Mouse (Mus musculus): Measurements from ENCODE around the gene Mylpf.
"Not testable (repeated sequence)": the region's sequence is repeated elsewhere in the genome, so short reads cannot be mapped to it uniquely, and the experiment has no call there.

Mylpf gene

DNA sequence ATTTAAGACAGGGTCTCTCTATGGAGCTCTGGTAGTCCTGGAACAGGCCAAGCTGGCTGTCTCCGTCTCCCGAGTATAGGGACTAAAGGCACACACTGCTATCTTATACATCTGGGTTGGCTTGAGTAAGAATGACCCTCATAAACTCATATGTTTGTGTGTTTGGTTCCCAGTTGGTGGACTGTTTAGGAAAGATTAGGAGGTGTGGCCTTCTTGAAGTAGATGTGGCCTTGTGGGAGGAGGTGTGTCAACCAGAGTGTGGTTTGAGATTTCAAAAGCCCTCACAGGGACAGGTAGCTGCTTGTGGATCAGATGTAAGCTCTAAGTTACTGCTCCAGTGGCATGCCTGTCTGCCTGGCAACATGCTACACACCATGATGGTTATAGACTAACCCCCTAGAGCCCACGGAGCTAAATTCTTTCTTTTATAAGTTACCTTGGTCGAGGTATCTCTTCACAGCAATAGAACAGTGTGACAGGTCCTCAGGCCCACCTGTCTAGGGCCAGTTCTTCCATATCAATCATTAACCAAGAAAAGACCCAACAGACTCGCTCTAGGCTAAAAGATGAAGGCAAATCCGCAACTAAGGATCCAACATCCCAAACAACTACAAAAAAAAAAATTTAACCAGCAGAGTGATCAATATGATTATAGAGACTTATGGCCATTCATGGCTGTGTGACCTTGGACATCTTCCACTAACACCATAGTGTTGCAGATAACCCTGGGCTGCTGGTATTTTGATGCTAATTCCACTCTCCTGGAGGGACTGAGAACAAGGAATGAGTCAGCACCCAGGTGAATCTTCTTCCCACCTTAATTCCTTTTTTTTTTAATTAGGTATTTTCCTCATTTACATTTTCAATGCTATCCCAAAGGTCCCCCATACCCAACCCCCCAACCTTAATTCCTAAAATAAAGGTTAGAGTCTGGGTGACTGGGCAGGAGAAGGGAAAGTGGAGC is 15.1 kb downstream of the Mylpf start:
- ATAC-seq (ENCODE audit: insufficient number of reproducible peaks, low FRiP score, low TSS enrichment): no peak

- no peak for ATAC-seq (ENCODE audit: insufficient number of reproducible peaks, low FRiP score, low TSS enrichment)
Measured at GRCm38 (mm10) chr7:127224616-127225015, 15.9 kb downstream of the Mylpf start.

DNA sequence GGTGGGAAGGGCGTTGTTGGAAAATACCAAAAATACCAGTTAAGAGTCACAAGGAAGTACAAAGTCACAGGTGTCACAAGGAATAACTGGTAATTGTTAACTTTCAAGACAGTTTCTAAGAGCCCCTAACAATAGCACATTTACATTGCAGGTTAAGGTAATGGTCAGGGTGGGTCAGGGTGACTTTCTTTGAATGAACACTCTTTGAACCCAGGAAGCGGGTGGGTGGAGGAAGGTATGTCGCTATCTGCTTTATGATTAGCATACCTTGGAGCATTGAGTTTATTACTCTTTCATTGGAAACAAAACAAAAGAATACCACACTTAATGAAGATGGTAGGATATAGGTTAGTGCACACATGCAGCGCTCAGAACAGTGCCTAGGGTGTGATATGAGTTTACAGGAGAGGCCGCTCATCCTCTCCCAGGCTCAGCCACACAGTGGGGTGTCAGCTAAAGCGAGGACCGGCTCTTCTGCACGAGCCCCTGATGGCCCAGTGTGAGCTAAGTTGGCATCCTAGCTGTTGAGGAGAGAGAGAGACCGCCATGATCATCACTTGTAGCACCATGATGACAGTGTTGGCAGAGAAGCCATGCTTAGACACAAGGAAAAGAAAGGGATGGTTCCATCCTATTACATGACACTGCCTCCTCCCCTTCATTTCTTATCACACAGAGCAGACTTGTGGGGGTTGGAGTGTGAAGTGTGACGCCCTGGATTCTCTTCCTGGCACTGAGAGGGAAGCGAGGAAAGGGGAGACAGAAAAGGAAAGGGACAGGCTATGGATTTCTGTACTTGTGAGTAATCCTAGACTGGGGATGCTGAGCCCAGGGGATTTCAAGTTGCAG is 16.7 kb downstream of the Mylpf start:
- no peak for ATAC-seq (ENCODE audit: insufficient number of reproducible peaks, low FRiP score, low TSS enrichment)

GRCm38 (mm10) chr7:127228615-127229303 is 20.1 kb downstream of the Mylpf start:
- ATAC-seq (ENCODE audit: insufficient number of reproducible peaks, low FRiP score, low TSS enrichment): no peak

GRCm38 (mm10) chr7:127231376-127231775 is 22.7 kb downstream of the Mylpf start:
- ATAC-seq (ENCODE audit: insufficient number of reproducible peaks, low FRiP score, low TSS enrichment): no peak

GRCm38 (mm10) chr7:127231826-127232621 is 23.3 kb downstream of the Mylpf start:
- no peak for ATAC-seq (ENCODE audit: insufficient number of reproducible peaks, low FRiP score, low TSS enrichment)

DNA sequence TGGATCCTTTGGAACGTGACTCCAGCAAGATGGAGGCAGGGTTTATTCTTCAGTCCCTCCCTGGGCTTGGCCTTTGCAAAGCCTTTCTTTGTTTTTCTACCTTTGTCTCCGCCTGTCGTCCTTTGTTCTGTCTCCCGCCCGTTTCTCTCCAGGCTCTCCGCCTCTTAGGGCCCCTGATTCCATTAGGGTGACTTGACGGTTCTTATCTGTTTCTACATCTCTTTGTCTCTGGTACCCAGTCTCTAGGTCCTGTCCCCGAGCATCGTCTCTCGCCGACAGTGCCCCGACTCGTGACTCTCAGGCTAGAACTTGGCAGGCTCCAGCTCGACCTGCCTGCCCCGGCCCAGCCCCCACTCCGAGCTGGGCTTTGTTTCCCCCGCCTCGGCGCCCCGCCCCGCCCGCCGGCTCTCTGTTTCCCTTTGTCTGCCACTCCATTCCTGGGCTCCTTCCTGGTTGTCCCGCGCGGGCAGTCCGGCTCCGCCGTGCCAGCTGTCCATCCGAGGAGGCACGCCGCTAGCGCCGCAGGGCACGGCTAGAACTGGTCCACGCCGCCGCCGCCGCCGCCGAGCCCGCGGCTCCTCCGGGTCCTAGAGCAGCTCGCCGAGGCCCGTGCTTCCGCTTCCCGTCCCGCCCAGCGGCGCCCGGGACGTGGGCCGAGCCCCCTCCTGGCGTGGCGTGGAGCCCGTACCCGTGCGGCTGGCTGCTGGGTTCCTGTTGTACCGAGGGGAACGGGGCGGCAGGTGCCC is 24.1 kb downstream of the Mylpf start, which contains the start of the genes Zfp553 and Sept1:
Zfp553 (plus strand) TSS at position 440 of the 746 bp plus-strand sequence.
Sept1 (minus strand) TSS at position 509 of the 746 bp plus-strand sequence.
- ATAC-seq (ENCODE audit: insufficient number of reproducible peaks, low FRiP score, low TSS enrichment): peak; percentile 85; the same call in 1 of the 2 replicates

DNA sequence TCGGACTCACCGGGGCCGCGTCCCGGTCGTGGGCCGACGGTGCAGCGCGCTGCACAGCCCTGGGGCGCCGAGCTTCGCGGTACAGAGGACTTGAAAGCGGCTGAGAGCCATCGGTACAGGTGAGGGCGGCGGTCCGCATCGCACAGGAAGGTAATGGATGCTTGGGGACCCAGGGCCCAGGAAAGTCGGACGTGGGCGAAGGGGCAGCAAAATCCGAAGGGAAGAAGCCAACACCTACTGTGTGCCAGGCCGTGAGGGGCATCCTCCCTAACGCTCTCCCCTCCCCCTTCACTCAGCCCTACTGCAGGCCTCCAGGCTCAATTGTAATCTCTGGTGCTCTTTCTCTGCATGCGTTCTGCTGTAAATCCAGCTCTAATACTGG is 24.7 kb downstream of the Mylpf start:
- peak; percentile 46; the same call in 1 of the 2 replicates for ATAC-seq (ENCODE audit: insufficient number of reproducible peaks, low FRiP score, low TSS enrichment)

DNA sequence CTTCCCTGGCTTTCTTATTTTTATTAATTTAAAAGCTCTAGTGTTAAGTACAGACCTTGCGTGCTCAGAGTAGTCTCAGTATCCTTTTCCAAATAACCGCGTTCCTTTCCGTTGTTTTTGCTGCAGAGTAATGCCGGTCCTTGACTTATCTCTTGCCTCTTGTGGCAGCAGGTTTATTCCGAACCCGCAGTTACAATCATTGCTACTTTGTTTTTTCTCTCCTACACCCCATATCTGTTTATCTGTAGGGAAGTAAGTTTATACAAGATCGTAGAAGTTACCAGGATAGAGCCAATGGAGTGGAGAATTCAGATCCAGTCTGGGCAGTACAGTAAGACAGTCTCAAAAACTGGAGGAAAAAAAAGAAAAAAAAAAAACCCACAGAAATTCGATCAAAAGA is 25.1 kb downstream of the Mylpf start:
- ATAC-seq (ENCODE audit: insufficient number of reproducible peaks, low FRiP score, low TSS enrichment): no peak

DNA sequence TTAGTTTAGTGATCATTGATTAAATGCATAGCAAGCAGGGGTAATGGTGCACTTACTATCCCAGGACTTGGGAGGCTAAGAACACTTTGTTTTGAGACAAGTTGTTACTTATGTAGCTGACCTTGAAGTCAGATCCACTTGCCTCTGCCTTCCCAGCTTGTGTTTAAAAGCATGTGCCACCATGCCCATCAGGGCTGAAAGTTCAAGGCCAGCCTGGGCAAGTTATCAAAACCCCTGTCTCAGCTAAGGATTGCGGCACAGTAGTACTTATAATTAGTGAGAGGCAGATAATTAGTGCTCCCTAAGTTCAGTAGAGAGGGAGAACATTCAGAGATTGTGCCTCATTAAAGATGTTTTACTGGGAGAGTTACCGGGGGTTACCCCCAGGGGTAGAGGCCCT is 26.1 kb downstream of the Mylpf start:
- no peak for ATAC-seq (ENCODE audit: insufficient number of reproducible peaks, low FRiP score, low TSS enrichment)

DNA sequence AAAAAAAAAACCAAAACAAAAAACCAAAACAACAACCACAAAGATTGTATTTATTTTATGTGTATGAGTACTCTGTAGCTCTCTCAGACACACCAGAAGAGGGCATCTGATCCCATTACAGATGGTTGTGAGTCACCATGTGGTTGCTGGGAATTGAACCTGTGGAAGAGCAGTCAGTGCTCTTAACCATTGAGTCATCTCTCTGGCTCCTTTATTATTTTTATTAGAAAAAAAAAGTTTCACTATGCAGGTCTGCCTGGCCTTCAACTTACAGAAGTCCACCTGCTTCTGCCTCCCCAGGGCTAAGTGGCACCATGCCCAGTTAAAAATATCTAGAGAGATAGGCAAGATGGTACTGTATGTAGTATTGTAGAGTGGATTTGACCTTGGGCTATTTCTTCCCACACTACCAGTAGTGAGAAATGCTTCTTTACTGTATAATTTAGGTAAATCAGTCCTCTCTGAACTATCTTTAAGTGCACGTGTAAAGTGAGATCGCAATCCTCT is 34.7 kb downstream of the Mylpf start:
- no peak for ATAC-seq (ENCODE audit: insufficient number of reproducible peaks, low FRiP score, low TSS enrichment)

DNA sequence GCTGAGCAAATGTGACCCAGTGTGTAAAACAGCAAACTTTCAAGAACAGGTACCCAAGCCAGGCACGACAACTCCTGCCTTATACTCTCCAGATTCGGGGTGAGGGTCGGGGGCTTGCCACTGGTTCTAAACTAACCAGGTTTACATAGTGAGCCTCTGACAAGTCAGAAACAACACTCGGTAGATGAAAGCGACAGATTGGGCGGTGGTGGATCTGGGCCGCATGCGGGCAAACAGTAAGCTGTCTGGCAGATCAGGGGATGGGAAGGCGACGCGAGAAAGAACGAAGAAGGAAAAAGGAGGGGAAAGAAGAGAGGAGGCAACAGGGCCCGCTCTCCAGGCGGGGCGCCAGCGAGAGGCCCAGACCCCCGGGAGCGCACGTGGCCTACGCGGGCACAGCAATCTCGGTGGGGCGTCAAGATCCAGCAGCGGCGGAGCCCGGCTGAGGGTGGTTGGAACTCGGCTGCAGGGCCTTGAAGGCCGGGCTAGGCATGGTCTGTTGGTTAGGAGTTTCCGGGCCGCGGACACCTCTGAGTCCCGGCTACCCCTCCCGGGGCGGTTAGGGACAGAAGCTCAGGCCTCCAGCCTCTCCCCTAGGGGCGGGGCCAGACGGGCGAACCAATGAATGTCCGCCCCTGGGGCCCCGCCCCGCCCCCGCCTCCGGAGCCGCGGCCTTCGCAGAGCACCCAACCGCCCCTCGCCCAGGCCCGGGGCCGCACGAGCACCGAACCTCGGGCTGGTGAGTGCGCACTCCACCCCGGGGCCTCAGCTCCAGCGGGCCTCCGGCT is 35.4 kb downstream of the Mylpf start, which contains the start of gene Zfp771:
Zfp771 (plus strand) TSS at position 405 of the 788 bp plus-strand sequence.
- peak; percentile 87 for ATAC-seq (ENCODE audit: insufficient number of reproducible peaks, low FRiP score, low TSS enrichment)

DNA sequence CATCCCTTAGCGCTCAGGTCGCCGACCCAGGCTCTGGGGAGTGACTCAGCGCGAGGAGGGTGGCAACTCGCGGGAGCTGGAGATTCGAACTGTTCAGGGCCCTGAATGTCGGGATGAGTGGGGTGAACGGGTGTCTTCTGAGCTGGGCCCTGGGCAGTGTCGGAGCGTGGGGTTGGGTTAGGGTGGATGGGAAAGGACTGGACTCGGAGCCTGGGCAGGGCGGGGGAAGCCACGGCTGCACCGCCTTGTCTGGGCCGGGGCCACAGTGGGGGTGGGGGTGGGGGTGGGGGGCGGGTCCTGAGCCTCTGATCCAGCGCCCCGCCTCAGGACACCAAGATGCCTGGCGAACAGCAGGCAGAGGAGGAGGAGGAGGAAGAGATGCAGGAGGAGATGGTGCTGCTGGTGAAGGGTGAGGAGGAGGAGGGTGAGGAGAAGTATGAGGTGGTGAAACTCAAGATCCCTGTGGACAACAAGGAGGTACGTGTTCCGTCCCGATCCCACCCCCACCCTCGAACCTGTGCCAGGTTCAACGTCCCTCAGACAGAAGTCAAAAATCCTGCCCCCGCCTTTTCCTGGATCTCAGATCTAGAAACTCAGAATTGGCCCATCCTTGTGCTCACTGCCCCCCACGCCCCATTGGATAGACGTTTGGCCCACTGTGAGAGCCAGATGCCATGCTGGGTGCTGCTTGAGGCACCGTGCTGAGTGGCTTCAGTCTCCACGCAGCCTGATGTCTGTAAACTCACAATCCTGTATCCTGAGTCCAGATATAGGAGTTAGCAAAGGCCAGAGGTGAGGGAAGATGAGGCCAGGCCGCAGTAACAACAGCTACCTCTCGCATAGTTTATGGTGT is 36.2 kb downstream of the Mylpf start:
- peak; percentile 58; the same call in 1 of the 2 replicates for ATAC-seq (ENCODE audit: insufficient number of reproducible peaks, low FRiP score, low TSS enrichment)

DNA sequence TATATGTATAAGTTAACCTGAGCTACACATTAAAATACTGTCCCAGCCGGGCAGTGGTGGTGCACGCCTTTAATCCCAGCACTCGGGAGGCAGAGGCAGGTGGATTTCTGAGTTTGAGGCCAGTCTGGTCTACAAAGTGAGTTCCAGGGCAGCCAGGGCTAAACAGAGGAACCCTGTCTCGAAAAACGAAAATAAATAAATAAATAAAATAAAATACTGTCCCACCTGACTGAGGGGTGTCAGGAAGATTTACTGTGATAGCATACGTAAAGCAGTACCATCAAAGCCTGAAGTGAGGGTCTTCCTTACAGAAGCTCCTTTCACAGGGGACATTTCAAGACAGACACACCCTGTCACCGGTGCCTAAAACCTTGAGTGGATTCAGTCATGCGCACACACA is 41.8 kb downstream of the Mylpf start:
- not testable (repeated sequence) for ATAC-seq (ENCODE audit: insufficient number of reproducible peaks, low FRiP score, low TSS enrichment)

- no peak for ATAC-seq (ENCODE audit: insufficient number of reproducible peaks, low FRiP score, low TSS enrichment)
Measured at GRCm38 (mm10) chr7:127252414-127252813, 43.7 kb downstream of the Mylpf start.

DNA sequence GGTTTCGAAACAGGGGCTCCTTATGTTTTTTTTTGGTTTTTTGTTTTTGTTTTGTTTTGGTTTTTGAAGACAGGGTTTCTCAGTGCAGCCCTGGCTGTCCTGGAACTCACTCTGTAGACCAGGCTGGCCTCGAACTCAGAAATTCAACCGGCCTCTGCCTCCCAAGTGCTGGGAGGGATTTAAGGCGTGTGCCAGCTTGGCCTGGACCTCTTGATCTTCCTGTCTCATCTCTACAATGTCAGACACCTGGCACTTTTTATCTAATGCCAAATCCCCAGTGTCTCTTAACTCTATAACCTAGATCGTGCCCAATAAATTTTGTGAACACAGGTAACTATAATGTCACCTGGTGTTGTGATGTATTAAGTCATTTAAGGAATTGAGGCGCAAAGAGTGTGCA is 44.7 kb downstream of the Mylpf start:
- ATAC-seq (ENCODE audit: insufficient number of reproducible peaks, low FRiP score, low TSS enrichment): no peak
